Mouse (Mus musculus): ENCODE results near the gene Dpysl4.

GRCm38 (mm10) chr7:139107908-139108650 is 22.3 kb downstream of the Dpysl4 start:
- no peak for TF ChIP-seq FLI1 (IDR thresholded peaks at IDR 0.05; ENCODE audit: low read length)
- no peak for TF ChIP-seq GATA1 (IDR thresholded peaks at IDR 0.05; ENCODE audit: borderline replicate concordance, low read length)
